Mouse (Mus musculus): ENCODE data around the gene Ass1. TPM values are rescaled to one million over a fixed set of nuclear protein-coding genes. Genes with fewer than 3 reads are reported as not detected.

Ass1 gene
- polyA plus RNA-seq, 1 experiment from 2014 or later = 7.3 TPM

GRCm38 (mm10) chr2:31463253-31463652 lies 6.8 kb upstream of the Ass1 start:
- no peaks in the 10 kb centered on the region for H3K4me1 ChIP-seq (ENCODE audit: control insufficient read depth, insufficient read depth, low read length)
- no peak overlapping the region for H3K4me3 ChIP-seq (ENCODE audit: low read depth, low read length)
- H3K27ac ChIP-seq (ENCODE audit: low read depth, low read length) = no peak overlapping the region
- H3K4me2 ChIP-seq (ENCODE audit: low read depth, low read length) = no peak overlapping the region
- no peak for ATAC-seq (ENCODE audit: low read depth)
- H3K9ac ChIP-seq (replicated peaks; ENCODE audit: low read depth, low read length) = no peak overlapping the region
- WGBS = 87% methylated on average over 7 of the region's 7 CpGs
- no peaks in the 10 kb centered on the region for H3K9me3 ChIP-seq (ENCODE audit: control insufficient read depth, low read length)
- H3K36me3 ChIP-seq (ENCODE audit: control insufficient read depth, insufficient read depth, low read length) = no peaks in the 10 kb centered on the region
- peaks cover 20% of the 10 kb centered on the region for H3K27me3 ChIP-seq (ENCODE audit: control insufficient read depth, insufficient read depth, low read length)

GRCm38 (mm10) chr2:31463696-31464528 lies 6.1 kb upstream of the Ass1 start:
- Histone ChIP-seq H3K4me1 (ENCODE audit: control insufficient read depth, insufficient read depth, low read length) (no peaks in the 10 kb centered on the region), H3K36me3 (ENCODE audit: control insufficient read depth, insufficient read depth, low read length) (no peaks in the 10 kb centered on the region), H3K9ac (replicated peaks; ENCODE audit: low read depth, low read length) (no peak overlapping the region), H3K27me3 (ENCODE audit: control insufficient read depth, insufficient read depth, low read length) (peaks cover 22% of the 10 kb centered on the region), H3K9me3 (ENCODE audit: control insufficient read depth, low read length) (no peaks in the 10 kb centered on the region), H3K4me3 (ENCODE audit: low read depth, low read length) (no peak overlapping the region), H3K4me2 (ENCODE audit: low read depth, low read length) (no peak overlapping the region), H3K27ac (ENCODE audit: low read depth, low read length) (no peak overlapping the region)
- 38% methylated on average over 8 of the region's 8 CpGs for WGBS
- ATAC-seq (ENCODE audit: low read depth) = no peak

GRCm38 (mm10) chr2:31464529-31464910 lies 5.5 kb upstream of the Ass1 start:
- Histone ChIP-seq H3K27ac (ENCODE audit: low read depth, low read length) (no peak overlapping the region), H3K4me3 (ENCODE audit: low read depth, low read length) (no peak overlapping the region), H3K4me2 (ENCODE audit: low read depth, low read length) (no peak overlapping the region), H3K9ac (replicated peaks; ENCODE audit: low read depth, low read length) (no peak overlapping the region), H3K4me1 (ENCODE audit: control insufficient read depth, insufficient read depth, low read length) (no peaks in the 10 kb centered on the region), H3K36me3 (ENCODE audit: control insufficient read depth, insufficient read depth, low read length) (no peaks in the 10 kb centered on the region), H3K9me3 (ENCODE audit: control insufficient read depth, low read length) (no peaks in the 10 kb centered on the region), H3K27me3 (ENCODE audit: control insufficient read depth, insufficient read depth, low read length) (peaks cover 21% of the 10 kb centered on the region)
- no peak for ATAC-seq (ENCODE audit: low read depth)
- 69% methylated on average over 6 of the region's 6 CpGs for WGBS

GRCm38 (mm10) chr2:31467457-31467856 lies 2.5 kb upstream of the Ass1 start:
- Histone ChIP-seq H3K27ac (ENCODE audit: low read depth, low read length) (no peak overlapping the region), H3K4me3 (ENCODE audit: low read depth, low read length) (no peak overlapping the region), H3K9me3 (ENCODE audit: control insufficient read depth, low read length) (no peaks in the 10 kb centered on the region), H3K4me1 (ENCODE audit: control insufficient read depth, insufficient read depth, low read length) (peaks cover 8% of the 10 kb centered on the region; the same call in 1 of the 2 replicates), H3K36me3 (ENCODE audit: control insufficient read depth, insufficient read depth, low read length) (no peaks in the 10 kb centered on the region), H3K27me3 (ENCODE audit: control insufficient read depth, insufficient read depth, low read length) (peaks cover 27% of the 10 kb centered on the region), H3K4me2 (ENCODE audit: low read depth, low read length) (no peak overlapping the region), H3K9ac (replicated peaks; ENCODE audit: low read depth, low read length) (no peak overlapping the region)
- no peak for ATAC-seq (ENCODE audit: low read depth)
- WGBS = 84% methylated on average over 1 of the region's 1 CpGs

- peaks cover 8% of the 10 kb centered on the region; the same call in 1 of the 2 replicates for H3K4me1 ChIP-seq (ENCODE audit: control insufficient read depth, insufficient read depth, low read length)
- no peak for ATAC-seq (ENCODE audit: low read depth)
- no peak overlapping the region for H3K4me2 ChIP-seq (ENCODE audit: low read depth, low read length)
- 78% methylated on average over 7 of the region's 7 CpGs for WGBS
- no peak overlapping the region for H3K4me3 ChIP-seq (ENCODE audit: low read depth, low read length)
- no peaks in the 10 kb centered on the region for H3K36me3 ChIP-seq (ENCODE audit: control insufficient read depth, insufficient read depth, low read length)
- H3K9ac ChIP-seq (replicated peaks; ENCODE audit: low read depth, low read length) = no peak overlapping the region
- peaks cover 27% of the 10 kb centered on the region for H3K27me3 ChIP-seq (ENCODE audit: control insufficient read depth, insufficient read depth, low read length)
- H3K9me3 ChIP-seq (ENCODE audit: control insufficient read depth, low read length) = no peaks in the 10 kb centered on the region
- no peak overlapping the region for H3K27ac ChIP-seq (ENCODE audit: low read depth, low read length)
These were observed 1.1 kb upstream of the Ass1 start for GRCm38 (mm10) chr2:31468857-31469256.

DNA sequence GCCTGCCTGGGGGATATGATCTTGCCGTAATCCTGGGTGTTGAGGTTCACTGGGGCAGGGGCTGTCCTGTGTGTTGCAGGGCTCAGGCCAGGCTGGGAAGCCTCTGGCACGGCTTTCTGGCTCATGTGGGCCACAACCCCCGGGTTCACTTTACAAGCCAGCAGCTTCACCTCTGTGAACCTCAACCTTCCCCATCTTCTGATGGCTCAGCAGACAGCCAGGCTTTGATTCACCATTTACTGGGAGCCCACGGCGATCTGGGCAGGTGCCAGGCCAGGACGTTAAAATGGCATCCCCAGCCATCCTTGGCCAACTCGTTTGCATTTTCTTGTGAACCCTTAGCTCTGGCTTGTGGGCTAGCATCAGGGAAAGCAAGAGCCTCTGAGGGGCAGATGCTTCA lies 527 bp upstream of the Ass1 start:
- no peak overlapping the region for H3K27ac ChIP-seq (ENCODE audit: low read depth, low read length)
- WGBS = 21% methylated on average over 7 of the region's 7 CpGs
- H3K9ac ChIP-seq (replicated peaks; ENCODE audit: low read depth, low read length) = peak overlapping the region; percentile 48
- no peak for ATAC-seq (ENCODE audit: low read depth)
- H3K4me3 ChIP-seq (ENCODE audit: low read depth, low read length) = peak overlapping the region; percentile 35
- peaks cover 27% of the 10 kb centered on the region for H3K27me3 ChIP-seq (ENCODE audit: control insufficient read depth, insufficient read depth, low read length)
- peaks cover 8% of the 10 kb centered on the region; the same call in 1 of the 2 replicates for H3K4me1 ChIP-seq (ENCODE audit: control insufficient read depth, insufficient read depth, low read length)
- peak overlapping the region; percentile 83 for H3K4me2 ChIP-seq (ENCODE audit: low read depth, low read length)
- H3K36me3 ChIP-seq (ENCODE audit: control insufficient read depth, insufficient read depth, low read length) = no peaks in the 10 kb centered on the region
- no peaks in the 10 kb centered on the region for H3K9me3 ChIP-seq (ENCODE audit: control insufficient read depth, low read length)

DNA sequence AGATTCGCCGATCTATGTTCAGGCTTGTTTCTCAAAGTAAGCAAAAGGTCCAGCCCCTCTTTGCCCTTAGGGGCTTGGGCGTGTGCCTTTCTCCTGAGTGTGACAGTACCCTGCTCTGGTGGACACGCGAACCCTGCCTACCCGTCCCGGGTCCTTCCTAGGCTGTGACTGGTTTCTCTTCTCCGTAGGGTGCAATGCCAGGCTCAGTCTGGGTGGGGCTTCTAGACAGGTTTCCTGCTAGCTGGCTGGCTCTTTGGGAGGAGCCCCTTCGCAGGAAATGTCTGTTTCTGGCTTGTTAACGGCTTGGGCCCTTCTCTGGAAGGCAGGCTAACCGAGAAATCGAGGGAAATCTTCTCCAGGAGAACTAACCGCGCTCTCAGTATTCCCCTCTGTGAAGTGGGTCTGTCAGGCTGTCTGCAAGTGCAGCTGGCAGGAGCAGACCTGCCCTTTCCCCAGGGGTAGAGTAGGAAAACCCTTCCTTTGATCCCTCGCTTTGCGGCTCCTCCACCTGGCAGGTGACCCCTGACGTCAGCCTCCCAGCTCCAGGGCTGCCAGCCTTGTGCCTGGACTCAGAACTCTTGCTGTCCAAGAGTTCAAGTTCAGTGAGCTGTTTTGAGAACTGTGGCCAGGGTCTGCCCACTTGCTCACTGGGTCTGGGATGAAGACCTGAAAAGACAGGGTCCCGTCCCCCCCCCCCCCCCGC lies 827 bp downstream of the Ass1 start:
- peak overlapping the region; percentile 35 for H3K4me3 ChIP-seq (ENCODE audit: low read depth, low read length)
- H3K27me3 ChIP-seq (ENCODE audit: control insufficient read depth, insufficient read depth, low read length) = peaks cover 27% of the 10 kb centered on the region
- WGBS = 6% methylated on average over 17 of the region's 19 CpGs
- H3K27ac ChIP-seq (ENCODE audit: low read depth, low read length) = no peak overlapping the region
- no peak; the same call in 1 of the 2 replicates for ATAC-seq (ENCODE audit: low read depth)
- peaks cover 8% of the 10 kb centered on the region; the same call in 1 of the 2 replicates for H3K4me1 ChIP-seq (ENCODE audit: control insufficient read depth, insufficient read depth, low read length)
- no peaks in the 10 kb centered on the region for H3K36me3 ChIP-seq (ENCODE audit: control insufficient read depth, insufficient read depth, low read length)
- H3K9ac ChIP-seq (replicated peaks; ENCODE audit: low read depth, low read length) = no peak overlapping the region
- H3K9me3 ChIP-seq (ENCODE audit: control insufficient read depth, low read length) = no peaks in the 10 kb centered on the region
- H3K4me2 ChIP-seq (ENCODE audit: low read depth, low read length) = peak overlapping the region; percentile 83

GRCm38 (mm10) chr2:31471611-31472010 lies 1.6 kb downstream of the Ass1 start:
- no peak overlapping the region for H3K4me3 ChIP-seq (ENCODE audit: low read depth, low read length)
- H3K4me2 ChIP-seq (ENCODE audit: low read depth, low read length) = no peak overlapping the region
- no peaks in the 10 kb centered on the region for H3K9me3 ChIP-seq (ENCODE audit: control insufficient read depth, low read length)
- H3K27me3 ChIP-seq (ENCODE audit: control insufficient read depth, insufficient read depth, low read length) = peaks cover 27% of the 10 kb centered on the region
- no peak for ATAC-seq (ENCODE audit: low read depth)
- H3K36me3 ChIP-seq (ENCODE audit: control insufficient read depth, insufficient read depth, low read length) = no peaks in the 10 kb centered on the region
- no peak overlapping the region for H3K27ac ChIP-seq (ENCODE audit: low read depth, low read length)
- H3K4me1 ChIP-seq (ENCODE audit: control insufficient read depth, insufficient read depth, low read length) = peaks cover 8% of the 10 kb centered on the region; the same call in 1 of the 2 replicates
- 42% methylated on average over 6 of the region's 6 CpGs for WGBS
- no peak overlapping the region for H3K9ac ChIP-seq (replicated peaks; ENCODE audit: low read depth, low read length)
